Mouse (Mus musculus) myocyte (in vitro differentiated cells): ENCODE measurements around the gene Clca2. TPM values are rescaled to one million over a fixed set of nuclear protein-coding genes. Genes with fewer than 3 reads are reported as not detected.
"Not testable (repeated sequence)": the region's sequence is repeated elsewhere in the genome, so short reads cannot be mapped to it uniquely, and the experiment has no call there.

Source experiments
- H3K27me3 ChIP-seq: one replicate; pipeline ENCODE4 v1.6.1; 2011; ENCODE audit not compliant: control insufficient read depth, insufficient read depth, insufficient read length
- H3K36me3 ChIP-seq: one replicate; pipeline ENCODE4 v1.6.1; 2011; ENCODE audit not compliant: control insufficient read depth, insufficient read depth
- H3K4me2 ChIP-seq: one replicate; pipeline ENCODE4 v1.6.1; 2011; ENCODE audit warnings: low read depth, control low read depth
- H3K4me3 ChIP-seq: one replicate; pipeline ENCODE4 v1.5.1; 2011; ENCODE audit warnings: mild to moderate bottlenecking, control low read depth, moderate library complexity
- H3K79me2 ChIP-seq: one replicate; pipeline ENCODE4 v1.6.1; 2011; ENCODE audit not compliant: control insufficient read depth, insufficient read depth
- H3ac ChIP-seq: one replicate; pipeline ENCODE4 v1.6.1; 2011; ENCODE audit not compliant: control insufficient read depth, insufficient read length
- CEBPB ChIP-seq: IDR thresholded peaks from 2 replicates; pipeline ENCODE4 v1.6.1; 2011; ENCODE audit warnings: mild to moderate bottlenecking, moderate library complexity; ENCODE audit not compliant: poor library complexity, insufficient read depth, severe bottlenecking
- E2F4 ChIP-seq: IDR thresholded peaks from one replicate; pipeline ENCODE4 v1.6.1; 2011; ENCODE audit warnings: mild to moderate bottlenecking, control low read depth, moderate library complexity; ENCODE audit not compliant: insufficient read depth
- MAX ChIP-seq: IDR thresholded peaks from one replicate; pipeline ENCODE4 v1.6.1; 2011; ENCODE audit warnings: low read depth, mild to moderate bottlenecking, control low read depth
- MYOD1 ChIP-seq, 3 experiments: IDR thresholded peaks; one replicate each; pipeline ENCODE4 v1.6.1; 2011; ENCODE audit warnings: control low read depth in 2 of 3, low read depth in 2 of 3, mild to moderate bottlenecking in 2 of 3, moderate library complexity in 1 of 3; ENCODE audit not compliant: insufficient read length in 2 of 3, control insufficient read depth in 1 of 3
- MYOG ChIP-seq, 3 experiments: IDR thresholded peaks; one replicate each; pipeline ENCODE4 v1.6.1; 2011; ENCODE audit warnings: control low read depth in 2 of 3, low read depth in 2 of 3, mild to moderate bottlenecking in 2 of 3; ENCODE audit not compliant: insufficient read length in 2 of 3, control insufficient read depth in 1 of 3, insufficient read depth in 1 of 3
- POLR2A ChIP-seq: IDR thresholded peaks from one replicate; pipeline ENCODE4 v1.6.1; 2011; ENCODE audit warnings: low read depth, mild to moderate bottlenecking, control low read depth, moderate library complexity; ENCODE audit not compliant: insufficient read length
- POLR2AphosphoS2 ChIP-seq: IDR thresholded peaks from one replicate; pipeline ENCODE4 v1.6.1; 2011; ENCODE audit warnings: low read depth, control low read depth; ENCODE audit not compliant: insufficient read length
- REST ChIP-seq: IDR thresholded peaks from one replicate; pipeline ENCODE4 v1.6.1; 2011; ENCODE audit warnings: mild to moderate bottlenecking, control low read depth, moderate library complexity; ENCODE audit not compliant: insufficient read depth, insufficient read length
- SRF ChIP-seq: IDR thresholded peaks from one replicate; pipeline ENCODE4 v1.6.1; 2011; ENCODE audit warnings: low read depth; ENCODE audit not compliant: control insufficient read depth, insufficient read length
- TCF12 ChIP-seq: IDR thresholded peaks from one replicate; pipeline ENCODE4 v1.6.1; 2011; ENCODE audit warnings: mild to moderate bottlenecking, control low read depth; ENCODE audit not compliant: poor library complexity, insufficient read depth, severe bottlenecking
- TCF3 ChIP-seq: IDR thresholded peaks from one replicate; pipeline ENCODE4 v1.6.1; 2011; ENCODE audit warnings: low read depth, control low read depth; ENCODE audit not compliant: insufficient read length
- USF1 ChIP-seq: IDR thresholded peaks from one replicate; pipeline ENCODE4 v1.6.1; 2011; ENCODE audit warnings: low read depth, mild to moderate bottlenecking, control low read depth, moderate library complexity
- polyA plus RNA-seq: library from polyadenylated mRNA; unstranded; fragments of >200 nt; fragmentation: generic; extraction: Trizol; gene quantifications from one replicate; pipeline ENCODE4 v1.2.1, GENCODE M21; 2012; ENCODE audit warnings: missing spikeins

Clca2 gene
- polyA plus RNA-seq, 1 experiment = 0.04 TPM

GRCm38 (mm10) chr3:145080904-145081303, 18.3 kb downstream of the Clca2 start:
- H3ac ChIP-seq = no peak overlapping the region
- H3K27me3 ChIP-seq = no peaks in the 10 kb centered on the region
- no peak for TF ChIP-seq MYOD1 (IDR thresholded peaks at IDR 0.05; ENCODE audit: control insufficient read depth in 1 of 3, insufficient read length in 2 of 3, low read depth in 2 of 3)
- no peak for TF ChIP-seq TCF12
- TF ChIP-seq POLR2AphosphoS2 = no peak
- TF ChIP-seq MAX = no peak
- H3K4me3 ChIP-seq = no peak overlapping the region
- no peaks in the 10 kb centered on the region for H3K36me3 ChIP-seq
- no peak overlapping the region for H3K4me2 ChIP-seq
- no peaks in the 10 kb centered on the region for H3K79me2 ChIP-seq

GRCm38 (mm10) chr3:145078405-145078804, 20.8 kb downstream of the Clca2 start:
- no peaks in the 10 kb centered on the region for H3K27me3 ChIP-seq
- no peak overlapping the region for H3K4me3 ChIP-seq
- no peak overlapping the region for H3K4me2 ChIP-seq
- H3ac ChIP-seq = no peak overlapping the region
- TF ChIP-seq POLR2AphosphoS2 (no peak), MAX (no peak), USF1 (no peak), MYOG (IDR thresholded peaks at IDR 0.05; ENCODE audit: control insufficient read depth in 1 of 3, insufficient read depth in 1 of 3, insufficient read length in 2 of 3, low read depth in 2 of 3) (no peak), REST (no peak), SRF (no peak), TCF12 (no peak), CEBPB (no peak), MYOD1 (IDR thresholded peaks at IDR 0.05; ENCODE audit: control insufficient read depth in 1 of 3, insufficient read length in 2 of 3, low read depth in 2 of 3) (no peak), TCF3 (no peak), E2F4 (no peak), POLR2A (no peak)
- H3K36me3 ChIP-seq = no peaks in the 10 kb centered on the region
- H3K79me2 ChIP-seq = no peaks in the 10 kb centered on the region

GRCm38 (mm10) chr3:145072339-145072738, 26.9 kb downstream of the Clca2 start:
- H3K79me2 ChIP-seq = no peaks in the 10 kb centered on the region
- H3ac ChIP-seq = no peak overlapping the region
- H3K4me3 ChIP-seq = no peak overlapping the region
- no peaks in the 10 kb centered on the region for H3K27me3 ChIP-seq
- H3K36me3 ChIP-seq = no peaks in the 10 kb centered on the region
- no peak overlapping the region for H3K4me2 ChIP-seq
- TF ChIP-seq REST (no peak), POLR2A (no peak), E2F4 (no peak), MYOG (IDR thresholded peaks at IDR 0.05; ENCODE audit: control insufficient read depth in 1 of 3, insufficient read depth in 1 of 3, insufficient read length in 2 of 3, low read depth in 2 of 3) (no peak), POLR2AphosphoS2 (no peak), USF1 (no peak)

- no peak overlapping the region for H3ac ChIP-seq
- no peaks in the 10 kb centered on the region for H3K36me3 ChIP-seq
- H3K4me2 ChIP-seq = no peak overlapping the region
- no peaks in the 10 kb centered on the region for H3K27me3 ChIP-seq
- no peak overlapping the region for H3K4me3 ChIP-seq
- TF ChIP-seq E2F4 = no peak
- TF ChIP-seq MAX = no peak
- no peak for TF ChIP-seq POLR2A
- TF ChIP-seq SRF = no peak
- TF ChIP-seq POLR2AphosphoS2 = no peak
- TF ChIP-seq CEBPB = no peak
- TF ChIP-seq USF1 = no peak
- TF ChIP-seq MYOD1 (IDR thresholded peaks at IDR 0.05; ENCODE audit: control insufficient read depth in 1 of 3, insufficient read length in 2 of 3, low read depth in 2 of 3) = no peak
- no peak for TF ChIP-seq MYOG (IDR thresholded peaks at IDR 0.05; ENCODE audit: control insufficient read depth in 1 of 3, insufficient read depth in 1 of 3, insufficient read length in 2 of 3, low read depth in 2 of 3)
- TF ChIP-seq REST = no peak
- no peak for TF ChIP-seq TCF3
- no peak for TF ChIP-seq TCF12
- H3K79me2 ChIP-seq = no peaks in the 10 kb centered on the region
These were observed 30.3 kb downstream of the Clca2 start for GRCm38 (mm10) chr3:145068964-145069363.

- not testable (repeated sequence) for H3K36me3 ChIP-seq, H3K4me3 ChIP-seq, H3ac ChIP-seq, H3K79me2 ChIP-seq, H3K4me2 ChIP-seq, H3K27me3 ChIP-seq
These were observed 44.1 kb downstream of the Clca2 start for GRCm38 (mm10) chr3:145055138-145055537.

GRCm38 (mm10) chr3:145049820-145050219, 49.4 kb downstream of the Clca2 start:
- H3K27me3 ChIP-seq = no peaks in the 10 kb centered on the region
- H3K79me2 ChIP-seq = no peaks in the 10 kb centered on the region
- H3ac ChIP-seq = no peak overlapping the region
- TF ChIP-seq POLR2A (no peak), POLR2AphosphoS2 (no peak), TCF12 (no peak), MYOG (IDR thresholded peaks at IDR 0.05; ENCODE audit: control insufficient read depth in 1 of 3, insufficient read depth in 1 of 3, insufficient read length in 2 of 3, low read depth in 2 of 3) (no peak), TCF3 (no peak), CEBPB (no peak), E2F4 (no peak), MAX (no peak)
- no peaks in the 10 kb centered on the region for H3K36me3 ChIP-seq
- no peak overlapping the region for H3K4me2 ChIP-seq
- no peak overlapping the region for H3K4me3 ChIP-seq
